Mouse (Mus musculus): ENCODE results near the gene Tfap4.
A peak's percentile ranks its signal among the peaks of the same experiment; 100 is the strongest.
"Not testable (repeated sequence)": the region's sequence is repeated elsewhere in the genome, so short reads cannot be mapped to it uniquely, and the experiment has no call there.

Tfap4 gene

DNA sequence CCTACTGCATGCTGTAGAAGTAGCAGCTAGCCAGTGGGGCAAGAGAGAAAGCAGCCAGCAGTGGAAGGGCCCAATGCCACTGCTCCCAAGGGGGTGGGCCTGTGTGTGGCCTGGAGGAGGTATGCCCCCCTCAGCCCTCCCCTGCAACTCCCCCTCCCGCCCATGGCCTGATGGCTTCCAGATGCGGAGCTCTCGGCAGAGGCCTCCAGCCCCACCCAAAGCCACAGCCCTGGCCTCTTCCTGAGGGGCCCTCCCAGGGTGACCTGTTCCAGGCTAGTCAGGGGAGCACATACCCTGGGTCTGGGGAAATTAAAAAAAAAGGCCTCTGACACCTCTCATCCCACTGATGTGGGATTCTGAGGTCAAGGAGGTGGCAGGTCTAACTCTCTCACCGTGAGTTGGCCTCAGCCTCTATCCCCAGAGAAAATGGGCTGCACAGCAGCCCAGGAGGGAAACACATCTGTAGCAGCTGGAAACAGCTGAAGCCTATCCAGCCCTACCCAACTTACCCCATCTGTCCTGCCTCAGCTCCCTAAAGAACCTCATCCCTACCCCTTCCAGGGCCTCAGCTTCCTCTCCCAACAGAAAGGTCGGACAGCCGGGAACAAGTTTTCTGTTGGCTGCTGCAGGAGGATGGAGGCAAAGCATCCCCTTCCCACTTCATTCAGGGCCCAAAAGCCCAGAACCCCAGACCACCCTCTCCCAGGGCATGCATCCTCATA is 6.7 kb downstream of the Tfap4 start:
- DNase-seq (ENCODE audit: low spot score in 2 of 2): no peak

DNA sequence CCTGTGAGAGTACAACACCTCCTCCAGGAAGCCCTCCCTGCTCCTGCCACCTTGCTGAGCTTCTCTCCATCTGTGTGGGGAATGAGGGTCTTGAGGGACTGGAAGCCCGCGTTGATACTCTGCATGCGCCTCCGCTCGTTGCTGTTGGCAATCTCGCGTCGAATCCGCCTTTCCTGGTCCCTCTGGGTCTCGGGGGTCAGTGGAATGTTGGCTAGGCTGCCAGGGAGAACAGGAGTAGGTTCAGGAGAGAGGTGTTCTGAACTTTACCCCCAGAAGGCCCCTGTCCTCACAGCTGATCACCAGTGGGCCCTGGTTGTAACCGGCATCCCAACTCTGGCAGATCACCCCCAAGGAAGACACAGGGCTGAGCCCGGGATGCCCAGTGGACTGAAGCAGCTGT is 7.8 kb downstream of the Tfap4 start:
- DNase-seq (ENCODE audit: low spot score in 2 of 2): no peak

DNA sequence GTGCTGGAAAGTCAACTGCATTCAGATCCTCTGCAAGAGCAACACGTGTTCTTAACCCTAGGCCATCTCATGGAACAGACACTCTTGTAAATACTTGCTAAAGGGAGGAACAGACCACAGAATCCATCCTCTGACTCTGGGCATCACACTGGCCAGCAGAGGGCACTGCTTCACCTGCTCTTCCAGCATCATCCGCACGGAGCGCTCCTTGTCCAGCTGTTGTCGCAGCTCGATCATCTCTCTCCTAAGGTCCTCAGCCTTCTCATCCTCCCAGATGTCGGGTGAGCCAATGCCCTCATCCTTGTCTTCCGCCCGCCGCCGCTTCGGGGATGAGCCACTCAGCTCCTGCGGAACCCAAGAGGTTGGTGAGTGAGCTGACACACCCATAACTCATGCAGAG is 8.6 kb downstream of the Tfap4 start:
- DNase-seq (ENCODE audit: low spot score in 2 of 2): peak in 1 of 2 experiments; percentile 41

DNA sequence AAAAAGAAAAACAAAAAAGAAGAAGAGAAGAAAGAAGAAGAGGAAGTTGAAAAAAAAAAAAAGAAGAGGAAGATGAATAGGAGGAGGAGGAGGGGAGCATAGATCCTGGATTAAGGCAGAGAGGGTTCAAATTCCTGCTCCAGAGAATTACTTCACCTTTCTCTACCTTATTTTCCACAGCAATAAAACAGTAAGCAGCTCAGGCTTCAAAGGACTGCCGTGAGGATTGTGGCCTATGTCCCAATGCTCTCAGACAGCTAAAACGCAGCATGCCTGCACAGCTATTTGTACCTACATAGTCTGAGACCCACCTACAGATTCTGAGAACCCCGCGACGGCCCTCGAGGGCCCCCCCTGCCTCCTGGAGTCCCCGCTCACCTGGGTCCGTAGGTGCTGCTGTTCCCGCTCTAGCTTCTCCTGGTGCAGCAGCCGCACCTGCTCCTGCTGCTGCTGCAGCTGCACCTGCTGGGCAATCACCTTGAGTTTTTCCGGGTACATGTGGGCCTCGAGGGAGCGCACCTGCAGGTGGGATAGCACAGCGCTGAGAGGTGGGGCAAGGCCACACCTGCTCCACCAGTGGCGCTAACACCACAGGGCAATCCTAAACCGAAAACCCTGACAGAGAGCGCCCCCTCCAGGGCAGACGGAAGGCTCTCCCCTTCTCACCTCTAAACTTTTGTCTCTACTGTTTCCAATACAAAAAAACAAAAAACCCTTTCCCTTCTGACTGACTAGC is 10.5 kb downstream of the Tfap4 start:
- DNase-seq (ENCODE audit: low spot score in 2 of 2): no peak

DNA sequence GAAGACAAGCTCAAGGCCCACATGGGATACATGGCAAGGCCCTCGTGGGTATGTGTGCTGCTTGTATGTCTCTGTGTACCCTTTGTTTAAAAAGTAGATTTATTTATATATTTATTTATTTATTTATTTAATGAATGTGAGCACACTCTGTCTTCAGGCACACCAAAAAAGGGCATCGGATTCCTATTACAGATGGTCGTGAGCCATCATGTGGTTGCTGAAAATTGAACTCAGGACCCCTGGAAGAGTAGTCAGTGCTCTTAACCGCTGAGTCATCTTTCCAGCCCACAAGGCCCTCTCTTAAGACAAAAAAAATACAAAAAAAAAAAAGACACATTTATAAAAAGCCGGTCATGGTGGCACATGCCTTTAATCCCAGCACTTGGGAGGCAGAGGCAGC is 12.0 kb downstream of the Tfap4 start:
- DNase-seq (ENCODE audit: low spot score in 2 of 2): no peak

DNA sequence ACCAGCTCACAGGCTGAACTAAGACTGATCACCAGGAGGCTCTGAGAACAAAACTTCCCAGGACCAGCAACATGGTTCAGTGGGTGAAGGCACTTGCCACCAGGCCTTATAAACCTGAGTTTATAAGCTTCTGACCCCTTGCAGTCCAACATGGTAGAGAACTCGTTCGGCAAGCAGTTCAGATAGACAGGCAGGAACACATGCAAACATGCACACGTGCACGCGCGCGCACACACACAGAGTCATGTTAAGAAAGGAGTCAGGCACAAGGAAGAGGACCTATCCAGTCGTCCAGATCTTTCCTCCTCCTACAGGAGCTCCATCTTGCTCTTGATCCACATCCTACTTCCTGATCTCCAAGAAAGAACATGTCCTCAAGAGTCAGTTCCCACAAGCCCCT is 12.8 kb downstream of the Tfap4 start:
- DNase-seq (ENCODE audit: low spot score in 2 of 2): no peak

DNA sequence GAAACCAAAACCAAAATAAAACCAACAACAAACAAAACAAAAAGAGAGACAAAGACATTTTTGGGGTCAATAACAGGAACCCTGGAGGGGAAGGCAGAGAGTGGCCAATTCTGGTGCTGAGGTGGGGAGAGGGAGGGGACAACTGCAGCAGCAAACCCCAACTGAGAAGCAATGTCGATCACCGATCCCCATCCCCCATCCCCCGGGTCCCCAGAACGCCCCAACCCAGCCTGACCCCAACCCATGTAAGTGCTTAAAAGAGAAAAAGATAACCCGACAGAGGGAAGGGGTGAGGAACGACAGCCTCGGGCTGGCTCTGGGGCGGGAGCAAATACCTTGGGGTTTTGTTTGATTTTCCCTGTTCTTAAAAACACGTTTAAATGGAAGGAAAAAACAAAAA is 14.8 kb downstream of the Tfap4 start:
- DNase-seq (ENCODE audit: low spot score in 2 of 2): no peak

DNA sequence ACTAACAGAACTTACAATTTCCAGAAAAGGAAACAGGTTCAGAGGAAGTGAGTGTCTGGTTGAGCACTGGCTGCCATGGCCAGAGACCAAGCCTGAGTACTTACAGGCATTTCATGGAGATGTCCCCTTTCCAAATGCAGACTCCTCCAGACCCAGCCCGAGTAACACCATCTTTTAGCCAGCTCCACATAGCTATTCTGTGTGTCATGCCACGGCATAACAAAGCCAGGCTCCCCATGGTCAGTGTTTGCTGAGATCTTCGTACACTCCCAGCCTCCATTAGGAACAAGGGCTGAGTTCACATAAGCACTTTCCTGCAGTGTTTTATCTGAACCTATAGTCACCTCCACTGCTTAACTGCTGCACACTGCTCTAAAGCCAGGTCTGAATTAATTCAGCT is 16.4 kb downstream of the Tfap4 start:
- DNase-seq (ENCODE audit: low spot score in 2 of 2): no peak

DNA sequence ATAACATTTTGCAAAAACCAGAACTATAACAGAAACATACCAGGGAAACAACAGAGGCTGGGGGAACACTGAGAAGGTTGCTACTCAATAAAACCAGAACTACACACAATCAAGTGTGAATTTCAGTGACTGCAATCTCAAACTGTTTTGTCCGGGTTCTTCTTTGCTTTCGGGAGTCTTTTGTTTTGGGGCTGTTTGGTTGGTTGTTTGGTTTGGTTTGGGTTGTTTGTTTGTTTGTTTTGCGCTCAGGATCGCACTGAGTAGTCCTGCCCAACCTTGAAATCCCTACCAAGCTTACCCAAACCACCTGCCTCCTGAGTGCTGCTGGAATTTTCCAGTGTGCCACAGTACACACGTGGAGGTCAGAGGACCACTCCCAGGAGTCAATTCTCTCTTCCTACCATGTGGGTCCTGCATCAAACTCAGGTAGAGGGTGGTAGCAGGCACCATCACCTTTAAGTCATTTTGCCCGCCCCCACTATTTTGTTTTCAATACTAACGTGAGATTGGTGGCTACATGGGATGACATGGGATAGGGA is 17.3 kb downstream of the Tfap4 start:
- DNase-seq (ENCODE audit: low spot score in 2 of 2): no peak

DNA sequence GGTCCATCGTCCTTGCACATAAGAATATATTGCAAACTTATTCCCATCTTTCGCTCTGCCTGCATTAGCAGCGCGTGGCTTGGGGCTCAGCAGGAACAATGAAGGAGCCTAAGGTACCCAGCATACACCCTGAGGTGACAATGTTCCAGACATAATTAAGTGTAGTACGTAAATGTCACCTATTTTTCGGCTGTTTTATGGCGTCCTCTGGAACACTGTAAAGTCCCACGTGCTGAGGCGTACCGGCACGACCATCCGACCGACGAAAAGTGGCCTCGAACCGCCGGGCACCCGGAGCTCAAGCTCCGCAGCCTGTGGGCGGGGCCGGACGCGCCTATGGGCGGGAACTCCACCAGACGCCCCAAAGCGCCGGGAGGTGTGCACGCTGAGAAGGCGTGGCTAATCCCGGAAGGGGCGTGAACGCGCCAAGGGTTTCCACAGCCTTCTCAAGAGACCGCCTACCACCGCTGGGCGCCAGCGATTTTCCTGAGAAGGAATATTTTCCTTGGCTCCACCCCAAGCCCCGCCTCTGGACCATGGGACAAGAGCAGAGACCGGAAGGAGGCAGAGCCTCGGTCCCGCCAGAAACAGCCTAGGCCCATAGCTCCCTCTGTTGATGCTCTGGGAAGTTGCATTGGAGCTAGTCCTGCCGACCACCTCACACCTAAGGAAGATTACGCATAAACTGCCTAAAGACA is 18.0 kb downstream of the Tfap4 start, which contains the start of gene Srl:
Srl (minus strand) TSS at position 316 of the 698 bp plus-strand sequence.
- peak; percentile 93 for DNase-seq (ENCODE audit: low spot score in 2 of 2)

DNA sequence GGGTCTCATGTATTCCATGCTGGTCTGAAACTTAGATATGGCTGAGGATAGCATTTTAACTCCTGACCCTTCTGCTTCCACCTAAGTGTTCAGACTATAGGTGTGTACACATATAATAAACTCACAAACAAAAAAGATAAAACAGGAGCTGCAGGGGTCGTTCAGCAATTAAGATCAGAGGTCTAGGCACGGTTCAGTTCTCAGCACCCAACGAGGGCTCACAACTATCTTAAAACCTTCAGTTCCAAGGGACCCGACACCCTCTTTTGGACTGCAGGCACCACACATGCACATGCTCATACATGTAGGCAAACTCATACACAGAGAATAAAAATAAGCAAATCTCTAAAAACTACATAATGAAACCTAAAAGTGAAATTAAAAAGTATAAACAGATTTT is 18.6 kb downstream of the Tfap4 start:
- DNase-seq (ENCODE audit: low spot score in 2 of 2): no peak

DNA sequence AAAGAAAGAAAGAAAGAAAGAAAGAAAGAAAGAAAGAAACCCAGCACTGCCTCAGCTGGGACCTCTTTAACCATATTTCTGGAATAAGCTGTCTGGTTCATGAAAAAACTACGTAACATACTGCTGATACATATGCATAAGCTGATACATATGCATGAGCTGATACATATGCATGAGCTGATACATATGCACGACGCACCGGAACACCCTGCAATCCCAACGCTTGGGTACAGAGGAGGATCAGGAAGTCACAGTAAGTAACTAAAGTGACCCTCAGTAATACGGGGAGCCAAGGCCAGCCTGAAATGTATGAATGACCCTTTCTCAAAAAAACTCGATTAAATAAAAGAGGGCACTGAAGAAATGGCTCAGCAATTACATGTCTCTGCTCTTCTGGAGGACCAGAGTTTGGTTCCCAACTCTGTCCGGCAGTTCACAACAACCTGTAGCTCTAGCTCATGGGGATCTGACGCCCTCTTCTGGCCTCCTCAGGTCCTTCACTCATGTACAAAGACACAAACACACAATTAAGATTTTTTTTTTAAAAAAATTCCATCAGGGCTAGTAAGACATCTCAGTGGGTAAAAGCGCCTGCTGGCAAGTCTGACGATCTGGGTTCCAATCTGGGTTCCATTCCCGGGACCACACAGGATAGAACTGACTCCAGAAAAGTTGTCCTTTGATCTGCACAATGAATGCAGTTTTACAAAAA is 19.4 kb downstream of the Tfap4 start:
- DNase-seq (ENCODE audit: low spot score in 2 of 2): no peak

DNA sequence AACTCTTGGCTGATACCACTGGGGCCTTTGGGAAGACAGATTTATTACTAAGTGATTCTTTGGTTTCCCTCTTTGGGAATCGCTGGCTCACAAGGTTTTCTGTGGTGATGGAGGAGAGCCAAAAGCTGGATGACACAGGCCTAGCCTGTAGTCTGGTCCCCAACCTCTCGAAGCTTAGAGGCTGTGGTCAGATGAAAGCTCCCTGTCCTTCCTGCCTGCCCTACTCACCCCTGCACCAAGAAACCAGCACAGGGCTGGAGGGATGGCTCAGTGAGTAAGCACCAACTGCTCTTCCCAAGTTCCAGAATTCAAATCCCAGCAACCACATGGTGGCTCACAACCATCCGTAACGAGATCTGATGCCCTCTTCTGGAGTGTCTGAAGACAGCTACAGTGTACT is 20.1 kb downstream of the Tfap4 start:
- no peak for DNase-seq (ENCODE audit: low spot score in 2 of 2)

DNA sequence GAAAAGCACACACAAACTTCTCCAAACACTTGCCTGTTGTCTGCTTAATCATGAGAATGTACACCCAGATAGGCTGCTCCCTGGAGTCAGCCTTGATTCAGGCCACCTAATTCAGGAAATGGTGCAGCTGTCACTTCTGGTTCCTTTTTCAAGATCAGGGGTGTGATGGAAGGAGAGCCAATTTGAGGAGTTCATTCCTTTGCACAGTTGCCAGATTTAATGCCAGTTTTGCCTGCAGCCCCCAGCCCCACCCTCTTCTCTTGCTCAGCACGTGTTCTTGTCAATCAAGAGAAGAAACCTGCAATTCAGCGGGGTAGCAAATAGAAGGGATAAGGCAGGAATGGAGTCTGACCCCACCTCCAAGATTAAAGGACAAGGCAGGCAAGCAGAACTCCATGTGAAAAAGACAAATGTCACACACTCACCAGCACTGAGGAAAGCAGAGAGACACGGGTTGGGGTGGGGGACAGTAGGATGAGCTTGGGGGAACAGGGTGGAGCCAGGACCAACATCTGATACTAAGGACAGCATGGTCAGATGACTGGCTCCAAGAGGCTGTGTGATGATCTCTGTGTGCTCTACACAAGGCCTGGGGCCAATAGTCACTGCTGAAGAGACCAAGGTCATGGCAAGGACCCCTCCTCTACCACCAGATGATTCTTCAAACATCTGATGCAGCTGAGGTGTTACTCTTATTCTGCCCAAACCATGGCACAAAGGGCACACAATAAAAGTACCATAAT is 21.9 kb downstream of the Tfap4 start:
- DNase-seq (ENCODE audit: low spot score in 2 of 2): no peak

DNA sequence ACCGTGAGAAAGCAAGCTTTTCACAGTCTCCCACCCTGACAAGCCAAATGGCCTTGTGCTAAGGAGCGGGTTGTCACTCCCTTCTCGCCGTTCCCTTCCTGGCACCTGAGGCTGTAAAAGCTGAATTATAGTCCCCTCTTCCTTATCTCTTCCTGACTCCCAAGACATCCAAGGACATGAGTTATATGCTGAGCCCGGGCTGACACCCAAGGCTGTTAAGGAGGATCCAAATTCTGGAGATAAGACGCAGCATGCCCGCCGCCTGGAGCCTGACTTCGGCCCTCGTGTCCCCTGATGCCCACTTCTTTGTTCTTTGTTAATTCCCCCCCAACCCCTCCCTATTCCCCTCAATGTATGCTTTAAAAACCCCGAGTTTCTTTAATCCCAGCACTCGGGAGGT is 32.3 kb downstream of the Tfap4 start:
- DNase-seq (ENCODE audit: low spot score in 2 of 2): not testable (repeated sequence)

DNA sequence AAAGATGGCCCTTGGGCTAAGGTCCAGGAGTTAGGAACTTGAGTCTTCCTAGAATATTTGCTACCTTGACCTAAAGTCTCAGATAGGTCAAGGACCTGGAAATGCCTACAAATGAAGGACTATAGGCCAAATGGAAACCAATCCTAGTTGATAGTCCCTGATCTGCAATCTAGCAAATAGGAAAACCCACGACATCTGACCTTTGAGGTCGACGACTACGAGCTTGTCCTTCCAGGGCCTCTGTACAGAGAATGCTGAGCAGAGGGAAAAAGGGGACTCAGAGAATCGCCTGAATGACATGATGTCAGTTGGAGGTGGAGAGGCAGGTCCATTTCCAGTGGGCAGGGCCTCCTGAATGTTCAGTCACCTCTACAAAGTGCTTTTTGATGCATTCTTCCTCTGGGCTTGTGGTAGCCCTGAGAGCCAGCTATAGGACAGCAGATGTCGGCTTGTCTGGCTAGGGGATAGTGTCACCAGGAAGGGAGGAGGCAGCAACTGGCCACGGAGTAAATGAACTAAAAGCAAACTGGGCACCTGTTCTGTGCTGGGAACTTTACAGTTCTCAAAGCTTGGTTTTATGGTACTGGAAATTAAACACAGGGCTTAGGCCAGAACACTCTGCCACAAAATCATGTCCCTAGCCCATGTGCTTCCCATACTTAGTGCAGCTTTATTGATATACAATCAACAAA is 36.2 kb downstream of the Tfap4 start:
- DNase-seq (ENCODE audit: low spot score in 2 of 2): no peak

DNA sequence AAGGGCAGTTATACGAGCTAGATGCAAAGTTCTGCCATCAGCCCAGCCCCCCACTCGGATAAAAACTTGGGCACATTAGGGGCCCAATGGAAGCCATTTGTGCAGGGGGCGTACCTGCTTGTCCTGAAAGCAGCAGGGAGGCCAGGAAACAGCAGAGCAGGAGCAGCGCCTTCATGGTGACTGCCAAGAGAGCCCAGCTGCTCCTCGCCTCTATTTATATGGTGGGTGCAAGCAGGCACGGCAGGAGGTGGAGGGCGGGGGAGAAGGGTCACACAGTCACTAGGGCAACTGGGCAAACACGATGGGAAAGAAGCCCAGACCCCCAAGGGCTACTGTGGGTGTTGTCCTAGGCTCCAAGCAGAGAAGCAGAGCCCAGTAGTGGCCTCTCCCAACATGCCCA is 36.8 kb downstream of the Tfap4 start:
- no peak for DNase-seq (ENCODE audit: low spot score in 2 of 2)

DNA sequence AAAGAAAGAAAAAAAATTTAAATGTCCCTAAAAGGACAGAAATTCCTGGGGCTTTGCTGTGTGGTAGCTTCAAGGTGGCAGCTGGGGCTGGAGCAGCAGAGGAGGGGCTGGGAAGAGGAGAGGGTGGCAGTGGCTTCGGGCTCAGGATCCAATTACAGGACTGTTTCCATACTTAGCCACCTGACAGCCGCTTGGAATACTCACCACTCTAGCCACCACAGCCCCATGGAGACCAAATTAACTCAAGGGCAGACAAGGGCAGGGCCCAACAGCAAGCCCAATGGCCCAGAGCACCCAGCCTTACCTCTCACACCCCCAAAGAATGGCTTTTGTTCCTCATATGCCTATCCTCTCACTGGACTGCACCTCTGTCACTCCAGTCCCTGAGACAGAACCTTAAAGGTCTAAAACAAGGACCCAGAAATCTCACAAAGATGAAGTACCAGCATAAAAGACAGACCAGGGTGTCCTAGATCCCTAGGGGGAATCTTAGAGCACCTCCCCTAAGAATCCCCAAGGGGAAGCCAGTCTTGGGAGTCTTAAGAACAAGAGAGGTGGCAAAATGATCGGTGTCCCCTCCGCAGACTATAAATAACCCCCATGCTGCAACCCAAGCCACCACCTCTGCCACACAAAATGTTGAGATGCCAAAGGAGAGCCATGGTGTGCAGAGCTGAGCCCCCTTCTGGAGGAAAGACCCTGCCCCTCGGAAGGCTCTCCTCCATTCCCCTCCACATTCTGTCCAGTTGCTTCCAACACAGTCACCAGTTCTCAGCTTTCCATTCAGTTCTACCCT is 37.7 kb downstream of the Tfap4 start:
- DNase-seq (ENCODE audit: low spot score in 2 of 2): no peak

DNA sequence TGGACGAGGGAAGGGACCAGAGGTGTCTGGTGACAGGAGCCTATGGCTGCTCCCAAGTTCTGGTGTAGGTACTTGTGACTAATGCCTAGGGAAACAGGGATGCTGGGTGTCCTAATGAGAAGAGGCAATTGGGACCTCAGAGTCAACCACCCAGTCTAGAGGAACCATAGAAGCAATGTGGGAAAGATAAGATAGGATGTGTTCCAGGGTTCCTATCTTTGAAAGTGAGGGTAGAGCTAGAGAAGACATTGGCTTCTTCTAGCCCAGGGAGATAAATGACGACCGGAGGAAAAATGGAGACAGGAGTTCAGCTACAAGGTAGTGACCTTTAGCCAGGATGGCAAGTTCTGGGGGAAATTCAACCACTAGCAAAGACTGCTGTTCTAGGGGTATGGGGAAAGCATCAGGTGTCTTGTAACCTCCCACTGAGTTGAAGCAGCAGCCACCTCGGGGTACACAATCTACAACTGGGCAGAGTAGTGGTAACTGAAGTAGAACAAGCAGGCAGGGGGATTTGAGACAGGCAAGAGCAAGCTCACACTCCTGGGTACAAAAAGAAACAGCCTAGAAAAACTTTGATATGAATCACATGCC is 38.5 kb downstream of the Tfap4 start:
- DNase-seq (ENCODE audit: low spot score in 2 of 2): no peak

All from thymus, postnatal 10 days (tissue).